Comparison of ENCODE assay signal across 9 mouse cellular contexts in the genomic region with DNA sequence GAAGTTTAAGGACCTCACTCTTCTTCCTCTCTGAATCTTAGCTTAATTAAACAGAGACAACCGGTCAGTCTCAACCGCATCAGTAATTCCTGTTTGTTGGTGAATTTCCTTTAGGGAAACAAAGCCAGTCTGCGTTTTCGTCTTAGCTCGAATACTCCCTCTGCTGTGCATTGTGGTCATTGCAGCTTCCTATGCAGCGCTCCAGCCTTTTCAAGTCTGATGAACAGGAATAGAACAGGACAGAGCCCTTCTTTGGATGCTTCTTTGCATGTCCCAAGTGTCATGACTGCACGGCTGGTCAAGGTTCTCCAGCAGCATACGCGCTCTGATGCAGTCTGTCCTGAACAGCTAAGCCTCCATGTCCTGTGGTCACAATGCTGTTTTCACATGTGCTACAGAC. TPM values are rescaled to one million over a fixed set of nuclear protein-coding genes. Genes with fewer than 3 reads are reported as not detected.
DNase-seq lines count a peak whose midpoint lies in the region; ATAC-seq and TF ChIP-seq lines count a peak whose summit lies in the region.
"Had no signal": no experiment of that assay in that cellular context is flagged by ENCODE, and none has a peak within 500 bp of the region (broad histone marks: within the 10 kb centered on the region; RNA-seq: fewer than 3 reads in every experiment).

No protein-coding gene starts in this region.

- TF ChIP-seq CTCF in thymus, adult 2 months (IDR thresholded peaks at IDR 0.05; ENCODE audit: borderline replicate concordance, control insufficient read depth, extremely low read depth, insufficient read depth, low read length, poor library complexity): no peak
- TF ChIP-seq CTCF in heart, postnatal 0 days (IDR thresholded peaks at IDR 0.05; ENCODE audit: low read depth): peak; percentile 86

- TF ChIP-seq POLR2A in thymus, adult 2 months (IDR thresholded peaks at IDR 0.05; ENCODE audit: control insufficient read depth, extremely low read depth, insufficient read depth, low read length, poor library complexity): no peak

- H3K27me3 ChIP-seq in thymus, adult 2 months (ENCODE audit: control insufficient read depth, insufficient read depth, low read length): no peaks in the 10 kb centered on the region
- peaks cover 23% of the 10 kb centered on the region for H3K27me3 ChIP-seq in embryonic facial prominence, embryonic 10.5 days (replicated peaks; ENCODE audit: low read depth, poor library complexity, severe bottlenecking)
- H3K27me3 ChIP-seq in heart, postnatal 0 days (ENCODE audit: control insufficient read depth, insufficient read depth, low read length): no peaks in the 10 kb centered on the region

- 41% methylated on average over 9 of the region's 9 CpGs for WGBS in thymus, adult 2 months
- 22% methylated on average over 9 of the region's 9 CpGs for WGBS in embryonic facial prominence, embryonic 10.5 days
- WGBS in heart, postnatal 0 days: 17% methylated on average over 9 of the region's 9 CpGs

- no peaks in the 10 kb centered on the region for H3K4me1 ChIP-seq in thymus, adult 2 months (replicated peaks; ENCODE audit: control insufficient read depth, insufficient read depth, low read length)
- H3K4me1 ChIP-seq in embryonic facial prominence, embryonic 10.5 days: peaks cover 26% of the 10 kb centered on the region
- no peaks in the 10 kb centered on the region; the same call in 1 of the 2 replicates for H3K4me1 ChIP-seq in heart, postnatal 0 days (ENCODE audit: control insufficient read depth, insufficient read depth)

- ATAC-seq in heart, postnatal 0 days (ENCODE audit: insufficient read depth, low read depth): no peak
- peak; percentile 42; the same call in 1 of the 2 replicates for ATAC-seq in monocyte, adult 5-6 weeks (replicated peaks; ENCODE audit: insufficient number of reproducible peaks, low FRiP score, low TSS enrichment, poor library complexity, severe bottlenecking)

- peak; percentile 42 for DNase-seq in thymus, adult 2 months
- no peak for DNase-seq in thymus, adult 18-20 months
- peak; percentile 77 for DNase-seq in adrenal gland, postnatal 14 days
- DNase-seq in embryonic facial prominence, embryonic 10.5 days (ENCODE audit: low spot score): peak; percentile 72
- DNase-seq in heart, postnatal 0 days (ENCODE audit: low spot score): peak; percentile 64
- DNase-seq in left cerebral cortex, postnatal 25 days (ENCODE audit: low spot score in 2 of 2): peak; percentile 79 to 85
- DNase-seq in thymus, postnatal 4 days: peak; percentile 71

- no peaks in the 10 kb centered on the region for H3K9me3 ChIP-seq in embryonic facial prominence, embryonic 10.5 days
- H3K9me3 ChIP-seq in heart, postnatal 0 days (replicated peaks; ENCODE audit: control insufficient read depth, low read length): no peaks in the 10 kb centered on the region
- H3K9me3 ChIP-seq: heart, embryonic 13.5 days had no signal

- H3K27ac ChIP-seq in thymus, adult 2 months (ENCODE audit: control insufficient read depth, insufficient read depth, low read length): no peak overlapping the region
- H3K27ac ChIP-seq in embryonic facial prominence, embryonic 10.5 days (replicated peaks): 0 out of 2 replicates have a peak overlapping the region, but pooled peaks have one; percentile 4
- no peak overlapping the region for H3K27ac ChIP-seq in heart, postnatal 0 days (ENCODE audit: low read depth)
- H3K27ac ChIP-seq: heart, embryonic 13.5 days had no signal

- no peak for TF ChIP-seq EP300 in heart, postnatal 0 days (IDR thresholded peaks at IDR 0.05; ENCODE audit: low read depth)

- no peak overlapping the region for H3K4me2 ChIP-seq in heart, postnatal 0 days (ENCODE audit: low read depth, low read length)
- H3K4me2 ChIP-seq: heart, embryonic 13.5 days had no signal

- H3K4me3 ChIP-seq in thymus, adult 2 months (ENCODE audit: control insufficient read depth, insufficient read depth, low read length): no peak overlapping the region
- H3K4me3 ChIP-seq in embryonic facial prominence, embryonic 10.5 days: no peak overlapping the region
- no peak overlapping the region for H3K4me3 ChIP-seq in heart, postnatal 0 days (ENCODE audit: low read depth, low read length)
- H3K4me3 ChIP-seq: heart, embryonic 13.5 days had no signal

- no peak overlapping the region for H3K9ac ChIP-seq in heart, postnatal 0 days (replicated peaks; ENCODE audit: low read depth, low read length)
- H3K9ac ChIP-seq: heart, embryonic 13.5 days had no signal

- intact Hi-C loops in left cerebral cortex, postnatal 25 days (cut with DNase I): loop anchor here (1.0 kb wide), 1 partner anchor 30 kb away; no protein-coding TSS in a partner anchor

- peaks cover 18% of the 10 kb centered on the region; the same call in 1 of the 2 replicates for H3K36me3 ChIP-seq in thymus, adult 2 months (ENCODE audit: control insufficient read depth, insufficient read depth, low read length)
- H3K36me3 ChIP-seq in embryonic facial prominence, embryonic 10.5 days (replicated peaks): peaks cover 63% of the 10 kb centered on the region
- H3K36me3 ChIP-seq in heart, postnatal 0 days (replicated peaks; ENCODE audit: control insufficient read depth, insufficient read depth, low read length): peaks cover 34% of the 10 kb centered on the region

RNA-seq across cellular contexts. Expression of a gene that starts 11.6 kb away (rescaled TPM):
- polyA plus RNA-seq in thymus, adult 2 months (2012; rRNA removed): 90.5 and 107 TPM in 2 replicates
- total RNA-seq in adrenal gland, postnatal 14 days (2021): 196 and 198 TPM in 2 replicates
- polyA plus RNA-seq in embryonic facial prominence, embryonic 10.5 days (2016; fragmentation: Nextera tagmentation; extraction: Ambion mirVana): 378 and 379 TPM in 2 replicates
- 141 and 171 TPM in 2 replicates for total RNA-seq in heart, postnatal 0 days (2014; rRNA removed; ENCODE audit: low replicate concordance)
- polyA plus RNA-seq in heart, postnatal 0 days (2015; fragmentation: Nextera tagmentation; extraction: Ambion mirVana): 334 and 345 TPM in 2 replicates
- total RNA-seq in left cerebral cortex, postnatal 25 days (2021): 100 to 1,000 TPM; 209 to 215 TPM
- total RNA-seq in monocyte, adult 5-6 weeks (2017): 17.7 to 36.4 TPM (median 24.6 TPM) in 3 replicates

RNA-seq across cellular contexts. Expression of a gene that starts 12.2 kb away (rescaled TPM):
- polyA plus RNA-seq in thymus, adult 2 months (2012; rRNA removed): 7.0 and 7.1 TPM in 2 replicates
- 3.8 and 4.8 TPM in 2 replicates for total RNA-seq in adrenal gland, postnatal 14 days (2021)
- 7.3 and 8.3 TPM in 2 replicates for polyA plus RNA-seq in embryonic facial prominence, embryonic 10.5 days (2016; fragmentation: Nextera tagmentation; extraction: Ambion mirVana)
- 6.1 and 18.9 TPM in 2 replicates for total RNA-seq in heart, postnatal 0 days (2014; rRNA removed; ENCODE audit: low replicate concordance)
- polyA plus RNA-seq in heart, postnatal 0 days (2015; fragmentation: Nextera tagmentation; extraction: Ambion mirVana): 3.7 and 4.2 TPM in 2 replicates
- total RNA-seq in left cerebral cortex, postnatal 25 days (2021): 10 to 100 TPM; 22.0 to 24.2 TPM
- 0.38 to 1.4 TPM (median 1.3 TPM) in 3 replicates for total RNA-seq in monocyte, adult 5-6 weeks (2017)

RNA-seq across cellular contexts. Expression of a gene that starts 17.7 kb away (rescaled TPM):
- polyA plus RNA-seq in thymus, adult 2 months (2012; rRNA removed): 1.0 and 1.4 TPM in 2 replicates
- total RNA-seq in adrenal gland, postnatal 14 days (2021): 0.90 and 1.4 TPM in 2 replicates
- polyA plus RNA-seq in embryonic facial prominence, embryonic 10.5 days (2016; fragmentation: Nextera tagmentation; extraction: Ambion mirVana): 0.21 and 0.24 TPM in 2 replicates
- total RNA-seq in heart, postnatal 0 days (2014; rRNA removed; ENCODE audit: low replicate concordance): 0.12 TPM in 1 of 2 replicates, not detected in the other
- polyA plus RNA-seq in heart, postnatal 0 days (2015; fragmentation: Nextera tagmentation; extraction: Ambion mirVana): 0.19 and 0.22 TPM in 2 replicates
- total RNA-seq in left cerebral cortex, postnatal 25 days (2021): 1 to 10 TPM; 3.3 to 3.8 TPM
- total RNA-seq in monocyte, adult 5-6 weeks (2017): 0.29 TPM in 1 of 3 replicates, not detected in the others

RNA-seq across cellular contexts. Expression of a gene that starts 18.0 kb away (rescaled TPM):
- polyA plus RNA-seq in thymus, adult 2 months (2012; rRNA removed): 4.0 and 5.5 TPM in 2 replicates
- total RNA-seq in adrenal gland, postnatal 14 days (2021): 4.5 and 4.8 TPM in 2 replicates
- polyA plus RNA-seq in embryonic facial prominence, embryonic 10.5 days (2016; fragmentation: Nextera tagmentation; extraction: Ambion mirVana): 0.35 TPM in 1 of 2 replicates, not detected in the other
- 9.9 TPM in 1 of 2 replicates, not detected in the other for total RNA-seq in heart, postnatal 0 days (2014; rRNA removed; ENCODE audit: low replicate concordance)
- 0.36 and 0.93 TPM in 2 replicates for polyA plus RNA-seq in heart, postnatal 0 days (2015; fragmentation: Nextera tagmentation; extraction: Ambion mirVana)
- total RNA-seq in left cerebral cortex, postnatal 25 days (2021): 1 to 10 TPM; 4.2 to 5.7 TPM
- total RNA-seq in monocyte, adult 5-6 weeks (2017): not detected in 3 replicates

RNA-seq across cellular contexts. Expression of a gene that starts 46.1 kb away (rescaled TPM):
- 12.5 and 17.2 TPM in 2 replicates for polyA plus RNA-seq in thymus, adult 2 months (2012; rRNA removed)
- total RNA-seq in adrenal gland, postnatal 14 days (2021): 6.8 and 7.8 TPM in 2 replicates
- polyA plus RNA-seq in embryonic facial prominence, embryonic 10.5 days (2016; fragmentation: Nextera tagmentation; extraction: Ambion mirVana): 4.1 and 5.4 TPM in 2 replicates
- total RNA-seq in heart, postnatal 0 days (2014; rRNA removed; ENCODE audit: low replicate concordance): 3.5 and 10.8 TPM in 2 replicates
- polyA plus RNA-seq in heart, postnatal 0 days (2015; fragmentation: Nextera tagmentation; extraction: Ambion mirVana): 1.4 TPM in 2 replicates
- total RNA-seq in left cerebral cortex, postnatal 25 days (2021): 10 to 100 TPM in 1 of 2 experiments, 1 to 10 TPM in 1; 9.9 to 11.6 TPM
- total RNA-seq in monocyte, adult 5-6 weeks (2017): 2.6 to 3.9 TPM (median 3.0 TPM) in 3 replicates

Comparison
In these comparisons a context has a peak if more than half of its experiments do, and no peak if none do; other contexts are left out.
1. DNase-seq: peak in thymus, adult 2 months (single experiment), adrenal gland, postnatal 14 days (single experiment), embryonic facial prominence, embryonic 10.5 days (single experiment), heart, postnatal 0 days (single experiment), left cerebral cortex, postnatal 25 days (2 of 2) and thymus, postnatal 4 days (single experiment); none in thymus, adult 18-20 months (0 of 2).